Mouse (Mus musculus) ES-Bruce4 (cell line): ENCODE data around the gene Prkg1.

Experiments
- CTCF ChIP-seq: IDR thresholded peaks from one replicate; pipeline ENCODE4 v1.8.1; 2011; ENCODE audit warnings: low read depth, low read length
- EP300 ChIP-seq: IDR thresholded peaks from 2 replicates; pipeline ENCODE4 v1.6.1; 2011; ENCODE audit warnings: low read depth, low read length; ENCODE audit not compliant: insufficient read depth
- POLR2A ChIP-seq: IDR thresholded peaks from one replicate; pipeline ENCODE4 v1.8.1; 2011; ENCODE audit warnings: low read length; ENCODE audit not compliant: insufficient read depth

DNA sequence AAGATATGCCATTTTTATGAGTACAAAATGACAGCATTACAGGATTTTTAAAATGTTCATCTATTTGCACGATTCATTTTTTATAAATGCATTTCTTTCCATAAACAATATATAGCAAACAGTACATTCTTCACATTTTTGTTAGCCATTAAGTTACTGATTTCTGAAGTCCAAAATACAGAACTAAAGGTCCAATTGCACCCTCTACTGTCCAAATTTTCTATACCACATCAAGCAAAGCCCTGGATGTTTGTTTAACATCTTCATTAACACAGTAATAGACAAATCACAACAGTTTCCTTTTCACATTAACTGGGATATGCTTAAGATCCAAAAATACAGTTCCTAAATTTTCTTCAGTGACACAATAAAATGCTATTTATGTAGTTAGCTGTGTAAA is 84.0 kb downstream of the Prkg1 start:
- TF ChIP-seq CTCF = no peak
- no peak for TF ChIP-seq POLR2A
- TF ChIP-seq EP300 = no peak
